Comparison of ENCODE assay signal across 8 mouse cellular contexts in the genomic region with DNA sequence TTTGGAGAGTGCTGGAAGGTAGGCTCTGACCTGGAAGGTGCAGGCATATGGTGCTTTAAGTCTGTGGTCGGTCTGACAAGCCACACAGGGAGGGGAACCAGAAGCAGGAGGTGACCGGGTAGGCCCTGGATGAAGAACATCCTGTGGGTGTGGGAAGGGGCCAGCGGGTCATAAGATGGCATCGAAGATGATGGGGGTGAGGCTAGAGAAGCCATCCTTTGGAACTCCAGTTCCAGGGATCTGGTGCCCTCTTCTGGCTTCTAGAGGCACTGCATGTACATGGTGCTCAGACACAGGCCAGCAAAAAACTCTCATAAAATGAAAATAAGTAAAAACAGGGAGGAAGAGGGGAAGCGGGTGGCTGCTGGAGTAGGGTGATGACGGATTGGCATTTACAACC. TPM values are rescaled to one million over a fixed set of nuclear protein-coding genes. Genes with fewer than 3 reads are reported as not detected.
DNase-seq lines count a peak whose midpoint lies in the region; ATAC-seq lines count a peak whose summit lies in the region.

No protein-coding gene starts in this region.

- peak; percentile 48 for ATAC-seq in forebrain, embryonic 16.5 days
- 0 out of 2 replicates have a peak, but pooled peaks have one; percentile 7 for ATAC-seq in liver, embryonic 16.5 days (ENCODE audit: low read depth)
- ATAC-seq in neural tube, embryonic 13.5 days (ENCODE audit: low read depth), result peak; percentile 63

- H3K4me3 ChIP-seq in forebrain, embryonic 16.5 days (replicated peaks; ENCODE audit: low read length), result no peak overlapping the region
- H3K4me3 ChIP-seq in liver, embryonic 16.5 days (ENCODE audit: low read depth, low read length), result no peak overlapping the region
- no peak overlapping the region for H3K4me3 ChIP-seq in neural tube, embryonic 13.5 days

- H3K9ac ChIP-seq in forebrain, embryonic 16.5 days (replicated peaks; ENCODE audit: low read depth, low read length), result no peak overlapping the region
- no peak overlapping the region for H3K9ac ChIP-seq in liver, embryonic 16.5 days (ENCODE audit: low read depth, low read length)
- no peak overlapping the region for H3K9ac ChIP-seq in neural tube, embryonic 13.5 days

- peaks cover 15% of the 10 kb centered on the region for H3K36me3 ChIP-seq in forebrain, embryonic 16.5 days (ENCODE audit: control insufficient read depth, insufficient read depth)
- H3K36me3 ChIP-seq in liver, embryonic 16.5 days (ENCODE audit: control insufficient read depth, insufficient read depth), result no peaks in the 10 kb centered on the region
- H3K36me3 ChIP-seq in neural tube, embryonic 13.5 days, result peaks cover 75% of the 10 kb centered on the region

- no peaks in the 10 kb centered on the region for H3K9me3 ChIP-seq in forebrain, embryonic 16.5 days (ENCODE audit: control insufficient read depth, low read length)
- no peaks in the 10 kb centered on the region for H3K9me3 ChIP-seq in liver, embryonic 16.5 days (replicated peaks; ENCODE audit: control insufficient read depth, low read length)
- H3K9me3 ChIP-seq in neural tube, embryonic 13.5 days, result no peaks in the 10 kb centered on the region

- DNase-seq in urinary bladder, postnatal 14 days (ENCODE audit: low spot score), result peak; percentile 66
- DNase-seq in urinary bladder, postnatal 10 days (ENCODE audit: low spot score), result no peak
- peak; percentile 56 to 62 for DNase-seq in cerebellum, adult 18-20 months
- peak; percentile 71 for DNase-seq in kidney, adult 9 months
- peak; percentile 48 to 49 for DNase-seq in thymus, postnatal 36 days

- no peaks in the 10 kb centered on the region for H3K4me1 ChIP-seq in forebrain, embryonic 16.5 days (replicated peaks; ENCODE audit: control insufficient read depth, insufficient read depth, low read length)
- H3K4me1 ChIP-seq in liver, embryonic 16.5 days (ENCODE audit: control insufficient read depth, low read depth, low read length), result no peaks in the 10 kb centered on the region
- H3K4me1 ChIP-seq in neural tube, embryonic 13.5 days (replicated peaks), result no peaks in the 10 kb centered on the region

- 62% methylated on average over 6 of the region's 6 CpGs for WGBS in forebrain, embryonic 16.5 days
- 21% methylated on average over 6 of the region's 6 CpGs for WGBS in liver, embryonic 16.5 days (ENCODE audit: insufficient replicate concordance)
- WGBS in neural tube, embryonic 13.5 days, result 62% methylated on average over 6 of the region's 6 CpGs

- H3K4me2 ChIP-seq in forebrain, embryonic 16.5 days (ENCODE audit: low read length), result no peak overlapping the region
- H3K4me2 ChIP-seq in liver, embryonic 16.5 days (ENCODE audit: low read depth, low read length), result no peak overlapping the region
- H3K4me2 ChIP-seq in neural tube, embryonic 13.5 days, result no peak overlapping the region

- no peak overlapping the region for H3K27ac ChIP-seq in forebrain, embryonic 16.5 days (ENCODE audit: low read length)
- H3K27ac ChIP-seq in liver, embryonic 16.5 days (ENCODE audit: low read length), result no peak overlapping the region
- H3K27ac ChIP-seq in neural tube, embryonic 13.5 days (replicated peaks), result no peak overlapping the region

- no peaks in the 10 kb centered on the region for H3K27me3 ChIP-seq in forebrain, embryonic 16.5 days (replicated peaks; ENCODE audit: control insufficient read depth, insufficient read depth, low read length)
- H3K27me3 ChIP-seq in liver, embryonic 16.5 days (ENCODE audit: control insufficient read depth, insufficient read depth, low read depth, low read length), result no peaks in the 10 kb centered on the region
- H3K27me3 ChIP-seq in neural tube, embryonic 13.5 days, result no peaks in the 10 kb centered on the region

RNA-seq across cellular contexts. Expression of a gene that starts 22.6 kb away (rescaled TPM):
- 172 and 179 TPM in 2 replicates for polyA plus RNA-seq in forebrain, embryonic 16.5 days (2015; fragmentation: Nextera tagmentation; extraction: Ambion mirVana)
- 7.8 and 8.7 TPM in 2 replicates for polyA plus RNA-seq in liver, embryonic 16.5 days (2015; fragmentation: Nextera tagmentation; extraction: Ambion mirVana)
- 108 and 113 TPM in 2 replicates for polyA plus RNA-seq in neural tube, embryonic 13.5 days (2015; fragmentation: Nextera tagmentation; extraction: Ambion mirVana)

Comparison
In these comparisons a context has a peak if more than half of its experiments do, and no peak if none do; other contexts are left out.
1. ATAC-seq: peak in every context shown above with its lines; median percentile 63 in neural tube, embryonic 13.5 days; 48 in forebrain, embryonic 16.5 days; 7 in liver, embryonic 16.5 days.
2. RNA of a gene that starts 22.6 kb away (polyA plus RNA-seq): 172 to 179 TPM in forebrain, embryonic 16.5 days and 108 to 113 TPM in neural tube, embryonic 13.5 days; 7.8 to 8.7 TPM in liver, embryonic 16.5 days; every median in the first group is over 10 times any median in the second.